Mouse (Mus musculus) left cerebral cortex, adult 8-10 months (tissue): Measurements from ENCODE around the gene Lrch1. TPM values are rescaled to one million over a fixed set of nuclear protein-coding genes. Genes with fewer than 3 reads are reported as not detected.
A peak's percentile ranks its signal among the peaks of the same experiment; 100 is the strongest.

ENCODE experiments used
- DNase-seq, 2 experiments: peaks; one replicate each; pipeline ENCODE4 v3.0.0; 2022; ENCODE audit warnings: low spot score in 2 of 2
- total RNA-seq, 4 experiments: library from RNA; stranded (reverse); gene quantifications; 2 replicates each; pipeline ENCODE4 v1.2.4; 2022

Gene Lrch1
- total RNA-seq, 4 experiments from 2014 or later, result 13.6 to 26.9 (median 19.1) TPM

GRCm38 (mm10) chr14:74946751-74947375 lies 813 bp downstream of the Lrch1 start:
- DNase-seq, result peak; percentile 65 to 74

- peak in 1 of 2 experiments; percentile 12 for DNase-seq
These were observed 1.3 kb downstream of the Lrch1 start for GRCm38 (mm10) chr14:74946321-74946750.

- DNase-seq, result no peak
These were observed 2.1 kb downstream of the Lrch1 start for GRCm38 (mm10) chr14:74945266-74946215.

GRCm38 (mm10) chr14:74944128-74944755 lies 3.4 kb downstream of the Lrch1 start:
- no peak for DNase-seq

GRCm38 (mm10) chr14:74943581-74944117 lies 4.0 kb downstream of the Lrch1 start:
- DNase-seq, result no peak

GRCm38 (mm10) chr14:74943024-74943423 lies 4.7 kb downstream of the Lrch1 start:
- DNase-seq, result no peak

- no peak for DNase-seq
These were observed 6.1 kb downstream of the Lrch1 start for GRCm38 (mm10) chr14:74941591-74941990.

GRCm38 (mm10) chr14:74940741-74941140 lies 6.9 kb downstream of the Lrch1 start:
- DNase-seq, result no peak

- no peak for DNase-seq
These were observed 8.3 kb downstream of the Lrch1 start for GRCm38 (mm10) chr14:74939355-74939754.

GRCm38 (mm10) chr14:74938896-74939295 lies 8.8 kb downstream of the Lrch1 start:
- no peak for DNase-seq

- no peak for DNase-seq
These were observed 11.0 kb downstream of the Lrch1 start for GRCm38 (mm10) chr14:74936557-74937261.

GRCm38 (mm10) chr14:74935111-74935510 lies 12.6 kb downstream of the Lrch1 start:
- DNase-seq, result no peak

- DNase-seq, result no peak
These were observed 13.5 kb downstream of the Lrch1 start for GRCm38 (mm10) chr14:74933960-74934710.

- no peak for DNase-seq
These were observed 17.9 kb downstream of the Lrch1 start for GRCm38 (mm10) chr14:74929739-74930138.

GRCm38 (mm10) chr14:74928809-74929432 lies 18.8 kb downstream of the Lrch1 start:
- no peak for DNase-seq

- no peak for DNase-seq
These were observed 20.6 kb downstream of the Lrch1 start for GRCm38 (mm10) chr14:74926899-74927571.

GRCm38 (mm10) chr14:74925951-74926517 lies 21.6 kb downstream of the Lrch1 start:
- DNase-seq, result no peak

- no peak for DNase-seq
These were observed 23.2 kb downstream of the Lrch1 start for GRCm38 (mm10) chr14:74924521-74924920.

- DNase-seq, result no peak
These were observed 23.6 kb downstream of the Lrch1 start for GRCm38 (mm10) chr14:74924031-74924430.
